Mouse (Mus musculus) E14TG2a.4 (cell line): ENCODE results near the gene Rp9.

Experiments used
- CTCF ChIP-seq: conservative IDR thresholded peaks from 2 replicates; pipeline ENCODE4 v1.5.1; 2014; ENCODE audit warnings: low read length
- POU5F1 ChIP-seq: IDR thresholded peaks from 2 replicates; pipeline ENCODE4 v1.6.1; 2014; ENCODE audit warnings: low read length, borderline replicate concordance

DNA sequence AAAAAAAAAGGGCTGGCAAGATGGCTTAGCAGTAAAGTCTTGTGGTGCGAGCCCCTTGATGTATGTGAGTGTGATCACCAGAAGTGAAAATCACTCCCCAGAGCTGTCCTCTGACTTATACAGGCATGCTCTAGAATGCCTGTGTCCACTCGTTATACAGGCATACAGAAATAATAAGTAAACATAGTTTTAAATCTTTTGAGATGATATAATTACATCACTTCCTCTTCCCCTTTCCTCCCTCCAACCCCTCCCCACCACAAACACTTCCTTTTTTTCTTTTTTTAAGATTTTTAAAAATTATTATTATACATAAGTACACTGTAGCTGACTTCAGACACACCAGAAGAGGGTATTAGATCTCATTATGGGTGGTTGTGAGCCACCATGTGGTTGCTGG is 74.8 kb downstream of the Rp9 start:
- TF ChIP-seq CTCF (no peak), POU5F1 (no peak)
